Mouse (Mus musculus) intestine, postnatal 0 days (tissue): Measurements from ENCODE around the gene Nlrp10. TPM values are rescaled to one million over a fixed set of nuclear protein-coding genes. Genes with fewer than 3 reads are reported as not detected.
A peak's percentile ranks its signal among the peaks of the same experiment; 100 is the strongest.

ENCODE experiments used
- ATAC-seq: fragments of 200-750 bp; cut with Nextera tagmentation; 2 replicates; pipeline ENCODE4 v1.8.0; 2017; ENCODE audit warnings: mild to moderate bottlenecking, moderate TSS enrichment, moderate library complexity
- H3K27ac ChIP-seq: fragments of 300-500 bp; sonication (generic); 2 replicates; pipeline ENCODE4 v1.5.1; 2014; ENCODE audit warnings: mild to moderate bottlenecking, low read depth, low read length, moderate library complexity
- H3K27me3 ChIP-seq: fragments of 300-500 bp; sonication (generic); replicated peaks from 2 replicates; pipeline ENCODE4 v1.6.1; 2014; ENCODE audit warnings: low read length, mixed read lengths; ENCODE audit not compliant: control insufficient read depth, insufficient read depth
- H3K36me3 ChIP-seq: fragments of 300-500 bp; sonication (generic); 2 replicates; pipeline ENCODE4 v1.6.1; 2014; ENCODE audit warnings: mild to moderate bottlenecking, moderate library complexity; ENCODE audit not compliant: control insufficient read depth, insufficient read depth
- H3K4me1 ChIP-seq: fragments of 300-500 bp; sonication (generic); replicated peaks from 2 replicates; pipeline ENCODE4 v1.6.1; 2014; ENCODE audit warnings: antibody characterized with exemption, low read length, mixed read lengths; ENCODE audit not compliant: control insufficient read depth, insufficient read depth
- H3K4me2 ChIP-seq: fragments of 300-500 bp; sonication (generic); replicated peaks from 2 replicates; pipeline ENCODE4 v1.6.1; 2014; ENCODE audit warnings: low read depth, mild to moderate bottlenecking, moderate library complexity
- H3K4me3 ChIP-seq: fragments of 300-500 bp; sonication (generic); 2 replicates; pipeline ENCODE4 v1.5.1; 2014; ENCODE audit warnings: low read depth, low read length
- H3K9ac ChIP-seq: fragments of 300-500 bp; sonication (generic); 2 replicates; pipeline ENCODE4 v1.6.1; 2014; ENCODE audit warnings: mild to moderate bottlenecking, low read depth, low read length
- H3K9me3 ChIP-seq: fragments of 300-500 bp; sonication (generic); 2 replicates; pipeline ENCODE4 v1.6.1; 2016; ENCODE audit warnings: mixed run types; ENCODE audit not compliant: control insufficient read depth
- CTCF ChIP-seq: sonication (generic); IDR thresholded peaks from 2 replicates; pipeline ENCODE4 v1.5.1; 2016; ENCODE audit warnings: low read depth, mild to moderate bottlenecking, control low read depth, antibody characterized with exemption, moderate library complexity
- WGBS: fragments of 180-500 bp; shearing (Covaris S2); extraction: QIAGEN DNeasy Blood & Tissue Kit; methylation state at CpG from one replicate; pipeline ENCODE4 v1.1.7; 2014; 5-methylcytosine and 5-hydroxymethylcytosine counted together
- polyA plus RNA-seq: library from polyadenylated mRNA; unstranded; fragments of >200 nt; fragmentation: Nextera tagmentation; extraction: Ambion mirVana; gene quantifications from 2 replicates; pipeline ENCODE4 v1.2.1, GENCODE M21; 2015

The Nlrp10 gene
- polyA plus RNA-seq, 1 experiment from 2014 or later = 0.04 TPM

GRCm38 (mm10) chr7:108954185-108954584, 24.2 kb upstream of the Nlrp10 start:
- H3K9me3 ChIP-seq = no peaks in the 10 kb centered on the region
- WGBS = 54% methylated on average over 4 of the region's 4 CpGs
- no peak for ATAC-seq

DNA sequence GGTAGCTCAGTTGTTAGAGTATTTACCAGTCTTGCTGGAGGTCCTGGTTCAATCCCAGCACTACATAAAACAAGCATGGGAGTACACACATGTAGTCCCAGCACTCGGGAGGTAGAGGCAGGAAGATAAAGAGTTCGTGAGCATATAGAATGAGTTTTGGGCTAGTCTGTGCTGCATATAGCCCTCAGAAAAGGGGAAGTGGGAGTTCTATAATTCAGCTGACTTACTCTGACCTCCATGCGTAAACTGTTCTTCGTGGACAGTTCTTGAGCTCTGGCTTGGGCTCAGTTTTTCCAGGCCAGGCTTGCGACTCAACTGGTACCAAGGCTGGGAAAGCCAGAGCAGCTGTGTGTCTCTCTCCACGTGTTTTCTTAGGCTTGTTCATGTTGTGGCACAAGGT, 22.8 kb upstream of the Nlrp10 start:
- Histone ChIP-seq H3K9me3 (no peaks in the 10 kb centered on the region), H3K4me3 (no peak overlapping the region), H3K4me1 (no peaks in the 10 kb centered on the region), H3K9ac (no peak overlapping the region), H3K27me3 (peaks cover 33% of the 10 kb centered on the region), H3K27ac (no peak overlapping the region), H3K4me2 (no peak overlapping the region), H3K36me3 (no peaks in the 10 kb centered on the region)
- 76% methylated on average over 6 of the region's 6 CpGs for WGBS
- ATAC-seq = no peak
- no peak for TF ChIP-seq CTCF

More at GRCm38 (mm10) chr7:108954185-108954584, 24.2 kb upstream of the Nlrp10 start:
- peak; percentile 63 for TF ChIP-seq CTCF
- Histone ChIP-seq H3K4me2 (no peak overlapping the region), H3K4me3 (no peak overlapping the region), H3K27ac (no peak overlapping the region), H3K27me3 (peaks cover 32% of the 10 kb centered on the region), H3K9ac (no peak overlapping the region), H3K36me3 (no peaks in the 10 kb centered on the region), H3K4me1 (no peaks in the 10 kb centered on the region)

GRCm38 (mm10) chr7:108950762-108951331, 20.9 kb upstream of the Nlrp10 start:
- ATAC-seq = 0 out of 2 replicates have a peak, but pooled peaks have one; percentile 31
- H3K36me3 ChIP-seq = no peaks in the 10 kb centered on the region
- H3K9ac ChIP-seq = no peak overlapping the region
- H3K9me3 ChIP-seq = no peaks in the 10 kb centered on the region
- peak overlapping the region; percentile 38 for H3K4me3 ChIP-seq
- H3K4me2 ChIP-seq = peak overlapping the region; percentile 63
- WGBS = under 1% methylated on average over 52 of the region's 52 CpGs
- no peak for TF ChIP-seq CTCF
- no peaks in the 10 kb centered on the region for H3K4me1 ChIP-seq
- no peak overlapping the region for H3K27ac ChIP-seq
- H3K27me3 ChIP-seq = peaks cover 33% of the 10 kb centered on the region

- TF ChIP-seq CTCF = no peak
- WGBS = 1% methylated on average over 43 of the region's 44 CpGs
These were observed 20.4 kb upstream of the Nlrp10 start, which contains the start of gene Tub for GRCm38 (mm10) chr7:108950312-108950761. Gene Tub (plus strand): TSS chr7:108950338.

GRCm38 (mm10) chr7:108949301-108949700, 19.3 kb upstream of the Nlrp10 start:
- H3K36me3 ChIP-seq = no peaks in the 10 kb centered on the region
- H3K27me3 ChIP-seq = peaks cover 33% of the 10 kb centered on the region
- WGBS = 39% methylated on average over 2 of the region's 2 CpGs
- no peak overlapping the region for H3K9ac ChIP-seq
- no peak overlapping the region for H3K4me3 ChIP-seq
- H3K27ac ChIP-seq = no peak overlapping the region
- H3K4me1 ChIP-seq = no peaks in the 10 kb centered on the region
- H3K4me2 ChIP-seq = no peak overlapping the region
- TF ChIP-seq CTCF = no peak
- ATAC-seq = no peak
- no peaks in the 10 kb centered on the region for H3K9me3 ChIP-seq

More at GRCm38 (mm10) chr7:108950312-108950761, 20.4 kb upstream of the Nlrp10 start, which contains the start of gene Tub:
- no peaks in the 10 kb centered on the region for H3K36me3 ChIP-seq
- no peak within 1 kb of the TSS for H3K9ac ChIP-seq
- H3K9me3 ChIP-seq = no peaks in the 10 kb centered on the region
- H3K4me1 ChIP-seq = no peaks in the 10 kb centered on the region
- peak within 1 kb of the TSS; percentile 38 for H3K4me3 ChIP-seq
- peak within 1 kb of the TSS; percentile 63 for H3K4me2 ChIP-seq
- no peak for ATAC-seq
- peaks cover 33% of the 10 kb centered on the region for H3K27me3 ChIP-seq
- no peak within 1 kb of the TSS for H3K27ac ChIP-seq

- no peak overlapping the region for H3K4me3 ChIP-seq
- H3K9me3 ChIP-seq = no peaks in the 10 kb centered on the region
- H3K27me3 ChIP-seq = peaks cover 33% of the 10 kb centered on the region
- H3K36me3 ChIP-seq = no peaks in the 10 kb centered on the region
- no peak overlapping the region for H3K9ac ChIP-seq
- H3K4me2 ChIP-seq = no peak overlapping the region
- no peaks in the 10 kb centered on the region for H3K4me1 ChIP-seq
- ATAC-seq = no peak
- no peak for TF ChIP-seq CTCF
- H3K27ac ChIP-seq = no peak overlapping the region
These were observed 18.6 kb upstream of the Nlrp10 start for GRCm38 (mm10) chr7:108948611-108949010.
